Mouse (Mus musculus) G1E (cell line): ENCODE data around the gene Stim1.

ENCODE experiments used
- CTCF ChIP-seq: IDR thresholded peaks from 2 replicates; pipeline ENCODE4 v1.5.1; 2012; ENCODE audit warnings: low read depth, low read length, inconsistent platforms, mixed read lengths
- GATA1 ChIP-seq: IDR thresholded peaks from 2 replicates; pipeline ENCODE4 v1.6.1; 2012; ENCODE audit warnings: borderline replicate concordance, low read length, inconsistent platforms, mixed read lengths
- TAL1 ChIP-seq: conservative IDR thresholded peaks from 2 replicates; pipeline ENCODE4 v1.6.1; 2012; ENCODE audit warnings: low read depth, low read length, inconsistent platforms, mixed read lengths

DNA sequence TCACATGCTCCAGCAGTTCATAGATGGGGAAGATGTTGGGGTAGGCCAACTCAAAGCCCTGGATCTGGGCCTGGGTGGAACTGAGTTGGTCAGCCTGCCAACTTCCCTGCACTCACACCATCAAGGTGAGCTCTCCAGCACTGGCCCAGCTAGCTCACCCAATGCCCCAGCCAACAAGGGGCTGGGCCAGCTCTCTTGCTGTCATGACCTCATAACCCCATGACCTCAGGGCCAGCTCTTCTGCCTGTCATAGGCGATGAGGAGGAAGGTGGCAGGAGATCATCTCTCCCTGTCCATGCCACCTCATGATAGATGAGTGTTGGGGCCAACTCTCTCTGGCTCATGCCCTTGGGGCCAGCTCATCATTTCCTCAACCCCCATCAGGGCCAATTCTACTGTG lies 96.2 kb downstream of the Stim1 start:
- TF ChIP-seq CTCF (no peak), TAL1 (no peak), GATA1 (no peak)
